Mouse (Mus musculus): ENCODE results near the gene Fbp1.

- TF ChIP-seq CTCF (IDR thresholded peaks at IDR 0.05; ENCODE audit: insufficient read depth, low read length) (no peak), POLR2A (IDR thresholded peaks at IDR 0.05; ENCODE audit: borderline replicate concordance, extremely low read depth, low read depth, low read length) (no peak)
Measured at GRCm38 (mm10) chr13:62910206-62910605, 22.1 kb upstream of the Fbp1 start.

Data from lung, adult 2 months (tissue).